ENCODE assay signal across 25 mouse cellular contexts in genomic region chr10:26611246-26611645, GRCm38 (mm10).
DNase-seq lines count a peak whose midpoint lies in the region; ATAC-seq and TF ChIP-seq lines count a peak whose summit lies in the region.
"Had no signal": no experiment of that assay in that cellular context is flagged by ENCODE, and none has a peak within 500 bp of the region (broad histone marks: within the 10 kb centered on the region; RNA-seq: fewer than 3 reads in every experiment).

No protein-coding gene starts in this region.

- no peaks in the 10 kb centered on the region for H3K36me3 ChIP-seq in MEL (ENCODE audit: control insufficient read depth in 1 of 2, insufficient read depth in 2 of 2, low read length in 2 of 2)
- no peaks in the 10 kb centered on the region for H3K36me3 ChIP-seq in hindbrain, embryonic 11.5 days (ENCODE audit: control insufficient read depth, insufficient read depth, low read length)
- H3K36me3 ChIP-seq: embryonic facial prominence, embryonic 13.5 days; embryonic facial prominence, embryonic 15.5 days; forebrain, embryonic 10.5 days; forebrain, embryonic 12.5 days; G1E had no signal

- H3K79me2 ChIP-seq in MEL (ENCODE audit: control insufficient read depth, insufficient read depth, low read length, poor library complexity) = no peaks in the 10 kb centered on the region

- no peak for TF ChIP-seq RAD21 in MEL (IDR thresholded peaks at IDR 0.05; ENCODE audit: low read depth, low read length)

- no peak for TF ChIP-seq EP300 in MEL (IDR thresholded peaks at IDR 0.05; ENCODE audit: low read depth in 1 of 2, low read length in 2 of 2)

- H3K4me1 ChIP-seq in MEL (ENCODE audit: control insufficient read depth in 1 of 2, insufficient read depth in 2 of 2, low read length in 2 of 2) = no peaks in the 10 kb centered on the region
- H3K4me1 ChIP-seq in hindbrain, embryonic 11.5 days (replicated peaks; ENCODE audit: control insufficient read depth, insufficient read depth, low read length) = no peaks in the 10 kb centered on the region
- H3K4me1 ChIP-seq: embryonic facial prominence, embryonic 13.5 days; embryonic facial prominence, embryonic 15.5 days; forebrain, embryonic 10.5 days; forebrain, embryonic 12.5 days had no signal

- H3K27ac ChIP-seq in MEL (ENCODE audit: control insufficient read depth, low read depth, low read length) = no peak overlapping the region
- H3K27ac ChIP-seq in hindbrain, embryonic 11.5 days (ENCODE audit: low read depth, low read length) = no peak overlapping the region
- H3K27ac ChIP-seq: embryonic facial prominence, embryonic 13.5 days; embryonic facial prominence, embryonic 15.5 days; forebrain, embryonic 10.5 days; forebrain, embryonic 12.5 days had no signal

- H3K9me3 ChIP-seq in MEL (replicated peaks; ENCODE audit: insufficient read depth, low read length) = no peaks in the 10 kb centered on the region
- H3K9me3 ChIP-seq in hindbrain, embryonic 11.5 days (ENCODE audit: control insufficient read depth, low read length) = no peaks in the 10 kb centered on the region
- H3K9me3 ChIP-seq: embryonic facial prominence, embryonic 13.5 days; embryonic facial prominence, embryonic 15.5 days; forebrain, embryonic 10.5 days; forebrain, embryonic 12.5 days had no signal

- TF ChIP-seq POLR2A in MEL (IDR thresholded peaks at IDR 0.05; ENCODE audit: control insufficient read depth in 1 of 2, insufficient read depth in 1 of 2, low read depth in 1 of 2, low read length in 2 of 2, poor library complexity in 1 of 2) = no peak

- H3K4me3 ChIP-seq in MEL (ENCODE audit: control insufficient read depth in 1 of 2, insufficient read depth in 1 of 2, low read depth in 2 of 2, low read length in 2 of 2) = no peak overlapping the region
- H3K4me3 ChIP-seq in hindbrain, embryonic 11.5 days (ENCODE audit: low read depth, low read length) = no peak overlapping the region
- H3K4me3 ChIP-seq: embryonic facial prominence, embryonic 13.5 days; embryonic facial prominence, embryonic 15.5 days; erythroblast, embryonic 14.5 days; forebrain, embryonic 10.5 days; forebrain, embryonic 12.5 days had no signal

- DNase-seq in MEL (ENCODE audit: low read depth, low spot score) = peak; percentile 35
- no peak for DNase-seq in testis, postnatal 10 days (ENCODE audit: low spot score)
- no peak for DNase-seq in adrenal gland, postnatal 25 days
- no peak for DNase-seq in hindbrain, embryonic 11.5 days (ENCODE audit: low spot score)
- DNase-seq: adrenal gland, adult 2 months; adrenal gland, postnatal 10 days; adrenal gland, postnatal 36 days; cerebellum, adult 11-12 months; cerebellum, adult 2 months; cerebellum, adult 9-10 months; cerebellum, postnatal 10 days; cerebellum, postnatal 25 days; embryo, embryonic 11 days had no signal

- H3K27me3 ChIP-seq in MEL (ENCODE audit: control insufficient read depth in 1 of 2, insufficient read depth in 2 of 2, low read length in 2 of 2) = no peaks in the 10 kb centered on the region
- H3K27me3 ChIP-seq in hindbrain, embryonic 11.5 days (ENCODE audit: control insufficient read depth, insufficient read depth, low read length) = no peaks in the 10 kb centered on the region
- H3K27me3 ChIP-seq: embryonic facial prominence, embryonic 13.5 days; embryonic facial prominence, embryonic 15.5 days; forebrain, embryonic 12.5 days; Patski had no signal

- H3K4me2 ChIP-seq in hindbrain, embryonic 11.5 days (replicated peaks; ENCODE audit: low read depth, low read length) = no peak overlapping the region
- H3K4me2 ChIP-seq: embryonic facial prominence, embryonic 13.5 days; embryonic facial prominence, embryonic 15.5 days; forebrain, embryonic 12.5 days had no signal

- peak; percentile 54; the same call in 1 of the 2 replicates for ATAC-seq in common myeloid progenitor, adult 5-6 weeks (replicated peaks; ENCODE audit: low read depth, poor library complexity, severe bottlenecking)
- peak; percentile 65 for ATAC-seq in megakaryocyte progenitor cell, adult 5-6 weeks (replicated peaks; ENCODE audit: poor library complexity)
- no peak for ATAC-seq in hindbrain, embryonic 11.5 days (ENCODE audit: low FRiP score)
- ATAC-seq: activated CD4-positive, CD25-positive, alpha-beta regulatory T cell, adult 4 months; forebrain, embryonic 14.5 days; forebrain, embryonic 16.5 days; Patski had no signal

- no peak overlapping the region for H3K9ac ChIP-seq in MEL (ENCODE audit: control insufficient read depth, low read depth, low read length, poor library complexity, severe bottlenecking)
- no peak overlapping the region for H3K9ac ChIP-seq in hindbrain, embryonic 11.5 days (ENCODE audit: low read depth, low read length)
- H3K9ac ChIP-seq: embryonic facial prominence, embryonic 13.5 days; embryonic facial prominence, embryonic 15.5 days; forebrain, embryonic 12.5 days had no signal

- no peak for TF ChIP-seq CTCF in MEL (IDR thresholded peaks at IDR 0.05 in 2 of 3, conservative IDR thresholded peaks at IDR 0.05 in 1 of 3; ENCODE audit: control insufficient read depth in 1 of 3, insufficient read depth in 1 of 3, low read depth in 2 of 3, low read length in 3 of 3, poor library complexity in 1 of 3, severe bottlenecking in 1 of 3)

TF ChIP-seq in MEL, 35 proteins besides CTCF, POLR2A, EP300 and RAD21:
- TF ChIP-seq MYB (IDR thresholded peaks at IDR 0.05; ENCODE audit: low read depth, low read length) (no peak), NELFE (IDR thresholded peaks at IDR 0.05; ENCODE audit: low read depth, low read length) (no peak), USF2 (IDR thresholded peaks at IDR 0.05; ENCODE audit: borderline replicate concordance in 1 of 2, insufficient read depth in 1 of 2, low read depth in 1 of 2, low read length in 2 of 2) (no peak), ZNF384 (IDR thresholded peaks at IDR 0.05; ENCODE audit: low read depth, low read length) (no peak), CHD1 (IDR thresholded peaks at IDR 0.05; ENCODE audit: low read depth, low read length) (no peak), HCFC1 (IDR thresholded peaks at IDR 0.05; ENCODE audit: low read depth, low read length) (no peak), ELF1 (IDR thresholded peaks at IDR 0.05; ENCODE audit: low read depth, low read length) (no peak), TCF12 (IDR thresholded peaks at IDR 0.05; ENCODE audit: low read depth, low read length) (no peak), BHLHE40 (IDR thresholded peaks at IDR 0.05; ENCODE audit: borderline replicate concordance, low read depth, low read length) (no peak), SMC3 (IDR thresholded peaks at IDR 0.05; ENCODE audit: low read depth, low read length) (no peak), MEF2A (IDR thresholded peaks at IDR 0.05; ENCODE audit: extremely low read depth, insufficient replicate concordance, low read depth, low read length, poor library complexity, severe bottlenecking) (no peak), MAFK (IDR thresholded peaks at IDR 0.05; ENCODE audit: borderline replicate concordance, low read depth, low read length) (no peak)
